10 mouse cellular contexts compared by ENCODE assay signal in the genomic region with DNA sequence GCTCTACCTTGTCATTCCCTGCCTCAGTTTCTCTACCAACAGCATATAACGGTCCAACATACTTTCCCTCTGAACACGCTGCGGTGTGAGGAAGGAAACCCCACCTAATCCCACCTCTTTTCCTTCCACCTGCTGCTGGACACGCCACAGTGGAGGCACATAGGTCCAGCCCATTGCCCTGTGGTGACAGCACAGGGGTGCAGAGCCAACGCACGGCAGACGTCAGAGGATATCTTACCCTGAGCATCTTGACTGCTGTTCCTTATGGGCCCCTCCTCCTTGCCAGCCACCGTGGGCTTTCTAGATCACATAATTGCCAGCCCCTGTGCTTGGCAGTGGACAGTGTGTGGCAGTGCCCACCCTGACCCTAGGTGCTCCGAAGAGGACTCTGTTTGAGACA. TPM values are rescaled to one million over a fixed set of nuclear protein-coding genes. Genes with fewer than 3 reads are reported as not detected.
DNase-seq lines count a peak whose midpoint lies in the region; ATAC-seq and TF ChIP-seq lines count a peak whose summit lies in the region.
"Had no signal": no experiment of that assay in that cellular context is flagged by ENCODE, and none has a peak within 500 bp of the region (broad histone marks: within the 10 kb centered on the region; RNA-seq: fewer than 3 reads in every experiment).

No protein-coding gene starts in this region.

- no peak for TF ChIP-seq CTCF in thymus, adult 2 months (IDR thresholded peaks at IDR 0.05; ENCODE audit: borderline replicate concordance, control insufficient read depth, extremely low read depth, insufficient read depth, low read length, poor library complexity)

- WGBS in heart, embryonic 13.5 days = 71% methylated on average over 9 of the region's 9 CpGs
- WGBS in thymus, adult 2 months = 76% methylated on average over 9 of the region's 9 CpGs
- WGBS in intestine, embryonic 16.5 days = 86% methylated on average over 9 of the region's 9 CpGs
- 83% methylated on average over 9 of the region's 9 CpGs for WGBS in stomach, embryonic 16.5 days

- peak overlapping the region; percentile 76 for H3K4me2 ChIP-seq in heart, embryonic 13.5 days
- peak overlapping the region; percentile 95 for H3K4me2 ChIP-seq in intestine, embryonic 16.5 days (ENCODE audit: low read depth, low read length)
- peak overlapping the region; percentile 84 for H3K4me2 ChIP-seq in stomach, embryonic 16.5 days (ENCODE audit: low read depth, low read length)

- H3K9ac ChIP-seq in heart, embryonic 13.5 days = peak overlapping the region; percentile 86
- peak overlapping the region; percentile 81; the same call in 1 of the 2 replicates for H3K9ac ChIP-seq in intestine, embryonic 16.5 days (ENCODE audit: low read depth, low read length)
- peak overlapping the region; percentile 68 for H3K9ac ChIP-seq in stomach, embryonic 16.5 days (ENCODE audit: low read length)

- intact Hi-C loops in heart, postnatal 14 days (cut with DNase I) = loop anchor here (5.0 kb wide), 1 partner anchor 138 kb away; a partner anchor contains a TSS
- intact Hi-C loops in left cerebral cortex, postnatal 4 days (cut with DNase I) = no loop called here

- H3K27ac ChIP-seq in heart, embryonic 13.5 days (replicated peaks) = peak overlapping the region; percentile 71; the same call in 1 of the 2 replicates
- H3K27ac ChIP-seq in thymus, adult 2 months (ENCODE audit: control insufficient read depth, insufficient read depth, low read length) = peak overlapping the region; percentile 99
- H3K27ac ChIP-seq in intestine, embryonic 16.5 days (ENCODE audit: low read length) = no peak overlapping the region
- no peak overlapping the region for H3K27ac ChIP-seq in stomach, embryonic 16.5 days (ENCODE audit: low read length)

- peak overlapping the region; percentile 67 for H3K4me3 ChIP-seq in heart, embryonic 13.5 days
- H3K4me3 ChIP-seq in thymus, adult 2 months (ENCODE audit: control insufficient read depth, insufficient read depth, low read length) = peak overlapping the region; percentile 62
- peak overlapping the region; percentile 70 for H3K4me3 ChIP-seq in intestine, embryonic 16.5 days (ENCODE audit: low read length)
- peak overlapping the region; percentile 70 for H3K4me3 ChIP-seq in stomach, embryonic 16.5 days (replicated peaks; ENCODE audit: low read length)

- ATAC-seq in heart, embryonic 13.5 days (ENCODE audit: extremely low read depth, insufficient number of reproducible peaks, low FRiP score, low TSS enrichment) = no peak
- no peak for ATAC-seq in intestine, embryonic 16.5 days
- no peak for ATAC-seq in stomach, embryonic 16.5 days (ENCODE audit: insufficient read depth, low FRiP score)

- H3K36me3 ChIP-seq in heart, embryonic 13.5 days = no peaks in the 10 kb centered on the region
- no peaks in the 10 kb centered on the region for H3K36me3 ChIP-seq in thymus, adult 2 months (ENCODE audit: control insufficient read depth, insufficient read depth, low read length)
- H3K36me3 ChIP-seq in intestine, embryonic 16.5 days (ENCODE audit: control insufficient read depth, insufficient read depth, low read length) = no peaks in the 10 kb centered on the region
- H3K36me3 ChIP-seq in stomach, embryonic 16.5 days (ENCODE audit: control insufficient read depth, insufficient read depth, low read length) = no peaks in the 10 kb centered on the region

- no peak for DNase-seq in heart, postnatal 14 days
- peak; percentile 31 for DNase-seq in thymus, adult 2 months
- DNase-seq in thymus, postnatal 10 days (ENCODE audit: low spot score in 2 of 2) = no peak
- DNase-seq in left cerebral cortex, postnatal 4 days = no peak
- no peak for DNase-seq in embryo, embryonic 10 days (ENCODE audit: low spot score)
- DNase-seq: cerebellum, postnatal 25 days had no signal

- H3K27me3 ChIP-seq in heart, embryonic 13.5 days (replicated peaks) = peaks cover 33% of the 10 kb centered on the region
- H3K27me3 ChIP-seq in thymus, adult 2 months (ENCODE audit: control insufficient read depth, insufficient read depth, low read length) = no peaks in the 10 kb centered on the region
- peaks cover 22% of the 10 kb centered on the region for H3K27me3 ChIP-seq in intestine, embryonic 16.5 days (replicated peaks; ENCODE audit: control insufficient read depth, insufficient read depth, low read length)
- peaks cover 8% of the 10 kb centered on the region for H3K27me3 ChIP-seq in stomach, embryonic 16.5 days (ENCODE audit: control insufficient read depth, insufficient read depth, low read length)

- H3K4me1 ChIP-seq in heart, embryonic 13.5 days = peaks cover 78% of the 10 kb centered on the region
- H3K4me1 ChIP-seq in thymus, adult 2 months (replicated peaks; ENCODE audit: control insufficient read depth, insufficient read depth, low read length) = peaks cover 77% of the 10 kb centered on the region
- H3K4me1 ChIP-seq in intestine, embryonic 16.5 days (ENCODE audit: control insufficient read depth, insufficient read depth, low read length) = peaks cover 61% of the 10 kb centered on the region
- H3K4me1 ChIP-seq in stomach, embryonic 16.5 days (ENCODE audit: control insufficient read depth, insufficient read depth, low read length) = peaks cover 58% of the 10 kb centered on the region

- no peak for TF ChIP-seq POLR2A in thymus, adult 2 months (IDR thresholded peaks at IDR 0.05; ENCODE audit: control insufficient read depth, extremely low read depth, insufficient read depth, low read length, poor library complexity)

- H3K9me3 ChIP-seq in heart, embryonic 13.5 days = peaks cover 10% of the 10 kb centered on the region
- no peaks in the 10 kb centered on the region for H3K9me3 ChIP-seq in intestine, embryonic 16.5 days (ENCODE audit: control insufficient read depth, low read length)
- no peaks in the 10 kb centered on the region for H3K9me3 ChIP-seq in stomach, embryonic 16.5 days (replicated peaks; ENCODE audit: control insufficient read depth, low read length)

RNA-seq across cellular contexts. Expression of a gene that starts 4.3 kb away (rescaled TPM):
- 39.6 and 43.5 TPM in 2 replicates for polyA plus RNA-seq in heart, embryonic 13.5 days (2015; fragmentation: Nextera tagmentation; extraction: Ambion mirVana)
- 100 to 1,000 TPM; 113 to 133 TPM for total RNA-seq in heart, postnatal 14 days (2021)
- polyA plus RNA-seq in thymus, adult 2 months (2012; rRNA removed) = 466 and 519 TPM in 2 replicates
- polyA plus RNA-seq in intestine, embryonic 16.5 days (2015; fragmentation: Nextera tagmentation; extraction: Ambion mirVana) = 18.7 and 19.3 TPM in 2 replicates
- 27.7 and 28.5 TPM in 2 replicates for polyA plus RNA-seq in stomach, embryonic 16.5 days (2015; fragmentation: Nextera tagmentation; extraction: Ambion mirVana)
- 100 to 1,000 TPM; 167 to 181 TPM for total RNA-seq in left cerebral cortex, postnatal 4 days (2021)

RNA-seq across cellular contexts. Expression of a gene that starts 45.7 kb away (rescaled TPM):
- polyA plus RNA-seq in heart, embryonic 13.5 days (2015; fragmentation: Nextera tagmentation; extraction: Ambion mirVana) = not detected in 2 replicates
- not detected for total RNA-seq in heart, postnatal 14 days (2021)
- 0.71 and 0.81 TPM in 2 replicates for polyA plus RNA-seq in thymus, adult 2 months (2012; rRNA removed)
- polyA plus RNA-seq in intestine, embryonic 16.5 days (2015; fragmentation: Nextera tagmentation; extraction: Ambion mirVana) = not detected in 2 replicates
- not detected in 2 replicates for polyA plus RNA-seq in stomach, embryonic 16.5 days (2015; fragmentation: Nextera tagmentation; extraction: Ambion mirVana)
- total RNA-seq in left cerebral cortex, postnatal 4 days (2021) = not detected
- polyA plus RNA-seq: macrophage had no signal

RNA-seq across cellular contexts. Expression of a gene that starts 58.9 kb away (rescaled TPM):
- 0.08 TPM in 1 of 2 replicates, not detected in the other for polyA plus RNA-seq in heart, embryonic 13.5 days (2015; fragmentation: Nextera tagmentation; extraction: Ambion mirVana)
- total RNA-seq in heart, postnatal 14 days (2021) = under 1 TPM; 0.07 to 0.12 TPM
- polyA plus RNA-seq in thymus, adult 2 months (2012; rRNA removed) = 0.37 and 1.3 TPM in 2 replicates
- polyA plus RNA-seq in intestine, embryonic 16.5 days (2015; fragmentation: Nextera tagmentation; extraction: Ambion mirVana) = 0.31 TPM in 1 of 2 replicates, not detected in the other
- polyA plus RNA-seq in stomach, embryonic 16.5 days (2015; fragmentation: Nextera tagmentation; extraction: Ambion mirVana) = 0.09 TPM in 2 replicates
- under 1 TPM; 0.28 to 0.56 TPM for total RNA-seq in left cerebral cortex, postnatal 4 days (2021)
- polyA plus RNA-seq: macrophage had no signal

Comparison
In these comparisons a context has a peak if more than half of its experiments do, and no peak if none do; other contexts are left out.
1. H3K27ac ChIP-seq: peak in heart, embryonic 13.5 days (single experiment) and thymus, adult 2 months (single experiment); none in intestine, embryonic 16.5 days (single experiment) and stomach, embryonic 16.5 days (single experiment).
2. RNA of a gene that starts 4.3 kb away (polyA plus RNA-seq): 466 to 519 TPM in thymus, adult 2 months; 39.6 to 43.5 TPM in heart, embryonic 13.5 days, 27.7 to 28.5 TPM in stomach, embryonic 16.5 days and 18.7 to 19.3 TPM in intestine, embryonic 16.5 days; every median in the first group is over 10 times any median in the second.
3. Peak in every context shown above with its lines, with median percentiles within 50 percentile points of each other: H3K4me2 ChIP-seq, H3K4me3 ChIP-seq and H3K9ac ChIP-seq.